Mouse (Mus musculus) intestine, embryonic 15.5 days (tissue): ENCODE data around the gene Esyt2. TPM values are rescaled to one million over a fixed set of nuclear protein-coding genes. Genes with fewer than 3 reads are reported as not detected.

Source experiments
- ATAC-seq: fragments of 200-750 bp; cut with Nextera tagmentation; 2 replicates; pipeline ENCODE4 v1.8.0; 2017; ENCODE audit warnings: moderate TSS enrichment, moderate library complexity
- H3K27ac ChIP-seq: fragments of 300-500 bp; sonication (generic); 2 replicates; pipeline ENCODE4 v1.5.1; 2015; ENCODE audit warnings: mild to moderate bottlenecking, inconsistent platforms
- H3K27me3 ChIP-seq: fragments of 300-500 bp; sonication (generic); replicated peaks from 2 replicates; pipeline ENCODE4 v1.6.1; 2015; ENCODE audit warnings: inconsistent platforms
- H3K36me3 ChIP-seq: fragments of 300-500 bp; sonication (generic); 2 replicates; pipeline ENCODE4 v1.6.1; 2015; ENCODE audit warnings: inconsistent platforms
- H3K4me1 ChIP-seq: fragments of 300-500 bp; sonication (generic); replicated peaks from 2 replicates; pipeline ENCODE4 v1.6.1; 2015; ENCODE audit warnings: inconsistent platforms
- H3K4me2 ChIP-seq: fragments of 300-500 bp; sonication (generic); replicated peaks from 2 replicates; pipeline ENCODE4 v1.6.1; 2015; ENCODE audit warnings: mild to moderate bottlenecking, inconsistent platforms
- H3K4me3 ChIP-seq: fragments of 300-500 bp; sonication (generic); replicated peaks from 2 replicates; pipeline ENCODE4 v1.5.1; 2015; ENCODE audit warnings: inconsistent platforms
- H3K9ac ChIP-seq: fragments of 300-500 bp; sonication (generic); 2 replicates; pipeline ENCODE4 v1.6.1; 2015; ENCODE audit warnings: inconsistent platforms
- H3K9me3 ChIP-seq: fragments of 300-500 bp; sonication (generic); 2 replicates; pipeline ENCODE4 v1.6.1; 2016; ENCODE audit warnings: inconsistent platforms
- WGBS: fragments of 180-500 bp; shearing (Covaris S2); methylation state at CpG from one replicate; pipeline ENCODE4 v1.1.7; 2015; 5-methylcytosine and 5-hydroxymethylcytosine counted together
- polyA plus RNA-seq: library from polyadenylated mRNA; unstranded; fragments of >200 nt; fragmentation: Nextera tagmentation; extraction: Ambion mirVana; gene quantifications from 2 replicates; pipeline ENCODE4 v1.2.1, GENCODE M21; 2015

Esyt2 gene
- polyA plus RNA-seq: 22.7 and 23.6 TPM in 2 replicates

DNA sequence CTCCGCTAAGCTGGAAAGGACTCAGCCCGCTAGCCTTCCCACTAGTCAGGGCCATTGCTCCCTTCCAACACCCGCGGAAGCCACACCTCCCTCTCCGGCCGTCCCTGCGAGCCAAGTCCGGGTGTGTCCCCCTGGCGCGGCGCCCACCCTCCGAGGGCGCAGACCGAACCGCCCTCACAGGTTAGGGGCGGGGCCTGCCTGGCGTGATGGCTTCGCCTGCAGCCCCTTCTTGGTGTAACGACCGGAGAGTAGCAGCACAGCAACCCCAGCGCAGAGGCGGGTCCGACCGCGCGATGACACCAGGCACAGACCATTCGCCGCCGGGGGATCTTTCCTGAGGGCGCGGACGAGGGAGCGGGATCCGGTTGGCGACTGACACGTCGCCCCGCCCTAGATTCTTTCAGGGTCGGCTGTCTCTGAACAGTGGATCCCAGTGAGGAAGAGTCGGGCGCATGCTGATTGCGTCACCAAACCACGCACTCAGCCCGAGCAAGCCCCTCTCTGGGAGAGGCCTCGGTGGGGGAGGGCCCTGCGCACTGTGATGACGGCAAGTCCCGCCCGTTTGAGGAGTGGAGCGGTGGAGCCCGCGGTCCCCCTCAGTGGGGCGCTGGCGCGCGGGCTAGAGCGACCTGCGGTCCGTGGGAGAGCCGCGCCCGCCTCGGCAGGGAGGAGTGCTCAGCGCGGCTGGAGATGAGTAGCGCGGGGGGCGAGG, at the start of gene Esyt2:
Esyt2 (plus strand) TSS at position 544 of the 712 bp plus-strand sequence.
- peak; percentile 95 for ATAC-seq
- no peaks in the 10 kb centered on the region for H3K27me3 ChIP-seq
- peak within 1 kb of the TSS; percentile 99 for H3K27ac ChIP-seq
- no peaks in the 10 kb centered on the region for H3K4me1 ChIP-seq
- under 1% methylated on average over 68 of the region's 68 CpGs for WGBS
- peak within 1 kb of the TSS; percentile 94 for H3K4me3 ChIP-seq
- no peaks in the 10 kb centered on the region for H3K9me3 ChIP-seq
- H3K9ac ChIP-seq: peak within 1 kb of the TSS; percentile 96
- H3K4me2 ChIP-seq: peak within 1 kb of the TSS; percentile 88
- no peaks in the 10 kb centered on the region for H3K36me3 ChIP-seq

DNA sequence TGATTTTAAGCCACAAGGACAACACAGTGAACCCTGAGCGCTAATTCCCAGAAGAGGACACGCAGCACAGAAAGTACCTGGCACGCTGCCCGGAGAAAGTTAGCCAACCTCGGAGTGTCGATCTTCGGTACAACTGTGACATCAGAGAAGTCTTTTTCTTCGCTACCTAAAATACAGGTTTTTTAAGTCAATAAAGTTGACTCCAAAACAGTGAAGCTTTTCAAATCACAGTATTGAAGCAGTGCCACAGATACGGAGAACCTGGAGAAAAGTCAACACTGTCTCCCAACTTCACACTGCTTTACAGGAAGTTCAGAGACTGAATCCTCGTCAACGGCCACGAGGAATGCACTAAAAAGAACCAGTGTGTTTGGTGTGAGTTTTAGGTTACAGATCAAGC, 49.4 kb upstream of the Esyt2 start:
- Histone ChIP-seq H3K36me3 (no peaks in the 10 kb centered on the region), H3K4me1 (no peaks in the 10 kb centered on the region), H3K27ac (no peak overlapping the region), H3K4me3 (no peak overlapping the region), H3K9me3 (no peaks in the 10 kb centered on the region), H3K9ac (no peak overlapping the region), H3K27me3 (no peaks in the 10 kb centered on the region), H3K4me2 (no peak overlapping the region)
- ATAC-seq: no peak
- 58% methylated on average over 12 of the region's 12 CpGs for WGBS

DNA sequence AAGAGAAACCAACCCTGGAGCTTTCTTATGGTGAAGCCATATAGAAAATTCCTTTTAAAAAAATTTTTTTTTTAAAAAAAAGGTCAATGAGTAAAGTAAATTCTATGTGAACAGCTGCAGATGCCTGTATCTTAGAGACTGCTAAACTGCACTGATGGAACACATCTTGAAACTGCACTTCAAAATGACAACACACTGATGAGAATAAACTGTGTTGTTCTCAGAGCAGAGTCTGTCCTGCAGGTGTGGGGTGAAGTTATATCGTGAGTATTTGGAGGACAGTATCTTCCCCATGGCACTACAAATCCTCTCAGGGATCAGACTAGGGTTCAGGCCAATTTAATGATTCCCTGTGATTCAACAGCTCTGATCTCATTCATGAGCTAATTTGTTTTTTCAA, 48.9 kb upstream of the Esyt2 start:
- Histone ChIP-seq H3K27ac (no peak overlapping the region), H3K4me3 (no peak overlapping the region), H3K27me3 (no peaks in the 10 kb centered on the region), H3K4me1 (no peaks in the 10 kb centered on the region), H3K9me3 (no peaks in the 10 kb centered on the region), H3K9ac (no peak overlapping the region), H3K36me3 (no peaks in the 10 kb centered on the region), H3K4me2 (no peak overlapping the region)
- 81% methylated on average over 1 of the region's 1 CpGs for WGBS
- ATAC-seq: no peak

DNA sequence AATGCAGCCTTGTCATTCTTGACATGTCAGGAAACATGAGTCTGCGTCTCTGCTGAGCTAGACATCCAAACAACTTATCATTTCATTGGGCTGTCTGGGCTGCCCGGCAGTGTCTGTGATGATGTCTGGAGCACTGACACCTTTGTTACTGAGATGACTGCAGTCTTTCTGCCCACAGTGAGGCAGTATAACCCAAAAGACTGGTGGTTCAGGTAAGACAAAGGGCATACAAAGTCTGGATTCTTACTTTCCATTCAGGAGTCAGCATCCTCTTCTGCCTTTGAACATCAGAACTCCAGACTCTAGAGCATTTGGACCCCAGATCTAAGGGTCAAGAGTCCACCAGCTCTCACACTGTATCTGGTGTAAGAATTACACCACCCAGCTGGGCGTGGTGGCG, 45.6 kb upstream of the Esyt2 start:
- no peak overlapping the region for H3K4me2 ChIP-seq
- ATAC-seq: peak; percentile 27; the same call in 1 of the 2 replicates
- 74% methylated on average over 4 of the region's 4 CpGs for WGBS
- H3K9me3 ChIP-seq: no peaks in the 10 kb centered on the region
- no peaks in the 10 kb centered on the region for H3K36me3 ChIP-seq
- no peaks in the 10 kb centered on the region for H3K27me3 ChIP-seq
- H3K4me3 ChIP-seq: no peak overlapping the region
- no peak overlapping the region for H3K27ac ChIP-seq
- H3K9ac ChIP-seq: no peak overlapping the region
- H3K4me1 ChIP-seq: no peaks in the 10 kb centered on the region

DNA sequence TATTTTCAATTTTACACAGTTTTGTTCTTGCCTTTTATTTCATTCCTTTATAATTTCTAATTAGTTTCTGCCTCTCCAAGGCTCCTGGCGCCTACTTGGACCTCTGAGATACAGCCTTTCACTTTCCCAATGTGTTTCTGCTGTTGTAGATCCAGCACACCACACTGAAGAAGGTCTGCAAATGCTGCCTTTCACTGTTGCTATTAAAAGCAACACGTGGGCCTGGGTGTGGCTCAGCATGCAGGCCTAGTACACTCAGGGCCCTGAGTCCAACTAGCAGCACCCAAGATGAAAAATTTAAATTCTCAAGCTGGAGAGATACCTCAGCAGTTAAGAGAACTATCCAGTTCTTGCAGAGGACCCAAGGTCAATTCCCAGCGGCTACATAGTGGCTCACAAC, 44.3 kb upstream of the Esyt2 start:
- WGBS: 77% methylated on average over 3 of the region's 3 CpGs
- Histone ChIP-seq H3K4me2 (no peak overlapping the region), H3K36me3 (no peaks in the 10 kb centered on the region; the same call in 1 of the 2 replicates), H3K4me1 (no peaks in the 10 kb centered on the region), H3K4me3 (no peak overlapping the region), H3K27me3 (no peaks in the 10 kb centered on the region), H3K27ac (no peak overlapping the region), H3K9ac (no peak overlapping the region), H3K9me3 (no peaks in the 10 kb centered on the region)
- ATAC-seq: no peak

DNA sequence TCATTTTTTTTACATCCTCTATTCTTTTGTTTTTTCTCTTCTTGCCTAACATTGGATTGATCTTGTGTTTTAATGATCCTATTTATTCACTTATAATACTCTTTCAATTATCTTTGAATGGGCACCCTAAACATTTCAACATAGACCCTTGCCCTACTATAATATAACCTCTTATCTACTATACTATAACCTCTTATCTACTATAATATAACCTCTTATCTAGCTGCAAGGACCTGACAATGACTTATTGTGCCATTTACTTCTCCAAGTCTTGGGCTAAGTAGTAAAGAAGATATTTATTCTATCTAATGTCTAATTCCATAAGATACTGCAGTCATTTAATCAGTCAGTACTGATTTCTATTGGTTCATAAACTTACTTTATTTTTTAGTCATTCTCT, 42.6 kb upstream of the Esyt2 start:
- Histone ChIP-seq H3K4me1 (no peaks in the 10 kb centered on the region), H3K27ac (no peak overlapping the region), H3K9ac (no peak overlapping the region), H3K4me3 (no peak overlapping the region), H3K27me3 (no peaks in the 10 kb centered on the region), H3K9me3 (no peaks in the 10 kb centered on the region), H3K4me2 (no peak overlapping the region), H3K36me3 (no peaks in the 10 kb centered on the region; the same call in 1 of the 2 replicates)
- peak; percentile 90 for ATAC-seq

DNA sequence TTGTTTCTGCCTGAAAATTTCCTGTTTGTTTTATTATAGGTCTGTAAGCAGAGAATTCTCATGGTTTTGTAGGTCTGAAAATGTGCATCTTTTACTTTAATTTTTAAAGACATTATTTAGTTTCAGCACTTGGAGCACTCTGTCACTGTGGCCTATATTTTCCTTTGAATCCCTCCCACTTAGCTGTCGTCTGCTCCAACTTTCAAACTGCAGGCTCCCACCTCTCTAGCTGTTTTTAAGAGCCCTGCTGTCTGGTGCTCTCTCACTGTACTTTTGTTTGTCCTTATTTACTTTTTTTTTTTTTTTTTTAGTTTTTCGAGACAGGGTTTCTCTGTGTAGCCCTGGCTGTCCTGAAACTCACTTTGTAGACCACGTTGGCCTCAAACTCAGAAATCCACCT, 42.2 kb upstream of the Esyt2 start:
- Histone ChIP-seq H3K27ac (no peak overlapping the region), H3K9me3 (no peaks in the 10 kb centered on the region), H3K36me3 (no peaks in the 10 kb centered on the region; the same call in 1 of the 2 replicates), H3K4me1 (no peaks in the 10 kb centered on the region), H3K4me3 (no peak overlapping the region), H3K9ac (no peak overlapping the region), H3K27me3 (no peaks in the 10 kb centered on the region), H3K4me2 (no peak overlapping the region)
- peak; percentile 37; the same call in 1 of the 2 replicates for ATAC-seq
- 77% methylated on average over 3 of the region's 3 CpGs for WGBS

DNA sequence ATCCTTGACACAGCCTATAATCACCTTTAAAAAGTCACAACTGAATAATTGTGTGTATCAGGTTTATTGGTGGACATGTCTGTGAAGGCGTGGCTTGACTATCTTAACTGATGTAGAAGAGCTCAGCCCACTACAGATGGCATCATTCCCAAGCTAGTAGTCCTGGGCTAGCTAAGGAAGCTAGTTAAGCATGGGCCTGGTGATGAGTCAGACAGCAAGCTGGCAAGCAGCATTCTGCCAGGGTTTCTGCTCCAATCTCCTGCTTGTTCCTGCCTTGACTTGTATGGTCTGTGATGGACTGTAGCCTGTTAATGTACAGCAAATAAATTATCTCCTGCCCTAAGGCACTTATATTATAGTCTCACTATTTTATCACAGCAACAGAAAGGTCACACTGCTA, 36.4 kb upstream of the Esyt2 start:
- Histone ChIP-seq H3K9ac (no peak overlapping the region), H3K4me2 (no peak overlapping the region), H3K4me1 (no peaks in the 10 kb centered on the region), H3K36me3 (peaks cover 4% of the 10 kb centered on the region; the same call in 1 of the 2 replicates), H3K4me3 (no peak overlapping the region), H3K9me3 (no peaks in the 10 kb centered on the region), H3K27me3 (no peaks in the 10 kb centered on the region), H3K27ac (no peak overlapping the region)
- ATAC-seq: no peak
- 74% methylated on average over 1 of the region's 1 CpGs for WGBS

DNA sequence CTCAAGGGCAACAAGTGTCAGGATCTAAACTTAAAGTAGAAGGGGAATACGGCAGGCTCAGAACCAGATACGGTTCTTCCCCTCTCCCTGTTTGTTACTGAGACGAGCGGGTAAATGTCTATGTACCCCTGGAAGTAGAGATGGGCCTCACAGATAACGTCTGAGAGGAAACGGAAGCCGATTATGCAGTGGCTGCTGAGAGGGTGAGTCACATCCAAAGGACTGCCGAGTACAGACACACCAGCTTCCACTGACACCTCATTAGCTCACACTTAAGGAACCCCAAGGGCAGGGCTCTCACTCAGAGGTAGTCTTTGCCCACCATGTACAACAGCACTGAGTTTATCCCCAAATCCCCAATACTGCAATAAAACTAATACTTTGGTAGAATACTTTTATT, 26.3 kb upstream of the Esyt2 start:
- H3K9ac ChIP-seq: no peak overlapping the region
- H3K27ac ChIP-seq: no peak overlapping the region
- no peak for ATAC-seq
- H3K4me1 ChIP-seq: no peaks in the 10 kb centered on the region
- H3K4me3 ChIP-seq: no peak overlapping the region
- 59% methylated on average over 8 of the region's 8 CpGs for WGBS
- H3K9me3 ChIP-seq: no peaks in the 10 kb centered on the region
- H3K27me3 ChIP-seq: no peaks in the 10 kb centered on the region
- H3K4me2 ChIP-seq: no peak overlapping the region
- no peaks in the 10 kb centered on the region for H3K36me3 ChIP-seq

DNA sequence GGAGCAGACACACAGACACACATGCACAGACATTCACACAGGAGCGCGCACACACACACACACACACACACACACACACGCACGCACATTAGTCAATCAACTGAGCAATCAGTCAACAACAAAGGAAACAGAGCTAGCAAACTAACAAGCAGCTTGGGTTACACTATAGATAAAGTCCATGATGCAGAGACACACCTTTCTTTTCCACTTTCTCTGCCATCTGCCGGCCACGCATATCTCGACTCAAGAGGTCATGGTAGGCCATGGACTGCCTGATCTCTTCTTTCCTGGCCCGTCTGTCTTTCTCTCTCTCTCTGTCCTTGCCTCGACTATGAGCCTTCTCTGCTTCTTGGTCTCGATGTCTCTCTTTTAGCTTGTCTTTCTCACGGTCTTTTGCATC, 25.4 kb upstream of the Esyt2 start:
- WGBS: 92% methylated on average over 11 of the region's 11 CpGs
- no peak overlapping the region for H3K9ac ChIP-seq
- no peaks in the 10 kb centered on the region for H3K36me3 ChIP-seq
- no peaks in the 10 kb centered on the region for H3K27me3 ChIP-seq
- H3K27ac ChIP-seq: no peak overlapping the region
- H3K9me3 ChIP-seq: no peaks in the 10 kb centered on the region
- H3K4me2 ChIP-seq: no peak overlapping the region
- no peaks in the 10 kb centered on the region for H3K4me1 ChIP-seq
- no peak overlapping the region for H3K4me3 ChIP-seq
- no peak for ATAC-seq

DNA sequence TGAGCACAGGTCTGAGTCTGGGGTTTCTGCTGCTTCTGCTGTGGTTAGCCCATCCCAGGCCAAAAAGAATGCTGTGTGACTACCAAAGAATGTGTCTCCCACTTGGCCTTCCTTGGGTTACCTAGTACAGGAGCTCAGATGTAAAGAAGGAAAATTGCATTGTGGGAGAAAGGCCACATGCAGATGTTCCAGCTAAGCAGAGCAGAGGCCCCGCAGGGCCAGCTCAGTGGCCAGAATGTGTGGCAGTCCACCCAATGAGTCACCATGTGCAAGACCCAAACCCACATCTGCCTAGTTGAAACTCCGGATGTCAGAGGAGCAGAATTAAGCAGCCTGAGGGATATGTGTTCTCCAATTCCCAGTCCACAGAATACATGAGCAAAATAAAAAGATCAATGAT, 22.7 kb upstream of the Esyt2 start:
- H3K4me3 ChIP-seq: no peak overlapping the region
- no peaks in the 10 kb centered on the region for H3K9me3 ChIP-seq
- no peaks in the 10 kb centered on the region for H3K27me3 ChIP-seq
- no peak overlapping the region for H3K9ac ChIP-seq
- WGBS: 83% methylated on average over 2 of the region's 2 CpGs
- ATAC-seq: no peak
- H3K27ac ChIP-seq: no peak overlapping the region
- no peaks in the 10 kb centered on the region for H3K4me1 ChIP-seq
- H3K4me2 ChIP-seq: no peak overlapping the region
- H3K36me3 ChIP-seq: no peaks in the 10 kb centered on the region

DNA sequence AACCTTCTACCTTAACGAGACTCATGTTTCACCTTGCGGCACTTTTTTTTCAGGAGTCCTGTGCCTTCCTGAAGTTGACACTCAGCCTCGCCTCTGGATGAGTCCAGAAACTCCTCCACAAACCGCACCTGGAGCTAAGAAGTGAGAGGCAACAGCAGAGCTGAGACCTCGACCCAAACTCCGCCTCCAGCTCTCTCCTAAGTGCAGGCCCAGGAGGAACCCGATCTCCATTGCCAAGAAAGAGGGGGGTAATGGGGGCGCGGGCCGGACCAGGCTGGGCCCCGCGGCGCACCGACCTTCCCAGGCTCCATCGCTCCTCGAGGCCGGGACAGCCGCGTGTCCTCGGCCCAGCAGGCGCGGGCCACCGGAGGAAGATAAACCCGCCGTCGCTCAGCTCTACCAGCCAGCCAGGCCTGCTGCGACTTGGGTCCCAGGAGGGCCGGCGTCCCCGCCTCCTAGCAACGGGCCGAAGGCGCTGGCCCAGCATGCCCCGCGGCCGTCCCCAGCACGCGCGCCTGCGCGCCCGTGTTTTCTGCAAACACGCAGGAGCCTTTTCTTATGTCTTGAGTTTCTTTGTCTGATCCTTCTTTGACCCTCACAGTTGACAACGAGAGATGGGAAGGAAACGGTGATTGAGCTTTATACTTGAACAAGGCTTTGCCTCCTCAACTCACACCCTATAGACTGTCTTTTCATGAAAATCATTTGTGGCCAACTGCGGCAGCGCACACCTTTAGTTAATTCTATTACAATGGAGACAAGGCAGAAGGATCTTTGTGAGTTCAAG, 18.2 kb upstream of the Esyt2 start, which contains the start of gene Wdr60:
Wdr60 (minus strand) TSS at position 468 of the 787 bp plus-strand sequence.
- no peaks in the 10 kb centered on the region for H3K4me1 ChIP-seq
- peak within 1 kb of the TSS; percentile 66 for H3K4me2 ChIP-seq
- 3% methylated on average over 47 of the region's 47 CpGs for WGBS
- H3K9ac ChIP-seq: peak within 1 kb of the TSS; percentile 66
- H3K27me3 ChIP-seq: no peaks in the 10 kb centered on the region
- no peaks in the 10 kb centered on the region for H3K9me3 ChIP-seq
- peak within 1 kb of the TSS; percentile 82 for H3K4me3 ChIP-seq
- peak; percentile 100 for ATAC-seq
- H3K36me3 ChIP-seq: no peaks in the 10 kb centered on the region
- peak within 1 kb of the TSS; percentile 79 for H3K27ac ChIP-seq
